Mouse (Mus musculus) kidney, embryonic 15.5 days (tissue): Measurements from ENCODE around the gene Cfap157. TPM values are rescaled to one million over a fixed set of nuclear protein-coding genes. Genes with fewer than 3 reads are reported as not detected.

Experiments used
- ATAC-seq: fragments of 200-750 bp; cut with Nextera tagmentation; replicated peaks from 2 replicates; pipeline ENCODE4 v1.8.0; 2017; ENCODE audit warnings: moderate TSS enrichment; ENCODE audit not compliant: low FRiP score
- H3K27ac ChIP-seq: fragments of 300-500 bp; sonication (generic); 2 replicates; pipeline ENCODE4 v1.5.1; 2015; ENCODE audit warnings: mild to moderate bottlenecking, inconsistent platforms
- H3K27me3 ChIP-seq: fragments of 300-500 bp; sonication (generic); 2 replicates; pipeline ENCODE4 v1.6.1; 2015; ENCODE audit warnings: inconsistent platforms
- H3K36me3 ChIP-seq: fragments of 300-500 bp; sonication (generic); 2 replicates; pipeline ENCODE4 v1.6.1; 2015; ENCODE audit warnings: inconsistent platforms
- H3K4me1 ChIP-seq: fragments of 300-500 bp; sonication (generic); 2 replicates; pipeline ENCODE4 v1.6.1; 2015; ENCODE audit warnings: inconsistent platforms
- H3K4me2 ChIP-seq: fragments of 300-500 bp; sonication (generic); 2 replicates; pipeline ENCODE4 v1.6.1; 2015; ENCODE audit warnings: moderate library complexity, mild to moderate bottlenecking, inconsistent platforms
- H3K4me3 ChIP-seq: fragments of 300-500 bp; sonication (generic); replicated peaks from 2 replicates; pipeline ENCODE4 v1.5.1; 2015; ENCODE audit warnings: mild to moderate bottlenecking, inconsistent platforms
- H3K9ac ChIP-seq: fragments of 300-500 bp; sonication (generic); 2 replicates; pipeline ENCODE4 v1.6.1; 2015; ENCODE audit warnings: mild to moderate bottlenecking, inconsistent platforms
- H3K9me3 ChIP-seq: fragments of 300-500 bp; sonication (generic); replicated peaks from 2 replicates; pipeline ENCODE4 v1.6.1; 2016; ENCODE audit warnings: inconsistent platforms
- WGBS: fragments of 180-500 bp; shearing (Covaris S2); methylation state at CpG from one replicate; pipeline ENCODE4 v1.1.7; 2015; ENCODE audit warnings: mixed read lengths; 5-methylcytosine and 5-hydroxymethylcytosine counted together
- polyA plus RNA-seq: library from polyadenylated mRNA; unstranded; fragments of >200 nt; fragmentation: Nextera tagmentation; extraction: Ambion mirVana; gene quantifications from 2 replicates; pipeline ENCODE4 v1.2.1, GENCODE M21; 2015

Gene Cfap157
- polyA plus RNA-seq, result 0.45 and 0.64 TPM in 2 replicates

- Histone ChIP-seq H3K4me2 (no peak within 1 kb of the TSS), H3K4me1 (0 out of 2 replicates have a peak, but pooled peaks cover 4% of the 10 kb centered on the region), H3K9ac (no peak within 1 kb of the TSS), H3K36me3 (no peaks in the 10 kb centered on the region; the same call in 1 of the 2 replicates), H3K27ac (no peak within 1 kb of the TSS), H3K9me3 (no peaks in the 10 kb centered on the region), H3K4me3 (no peak within 1 kb of the TSS), H3K27me3 (no peaks in the 10 kb centered on the region)
- 71% methylated on average over 4 of the region's 4 CpGs for WGBS
- no peak for ATAC-seq
These were observed at the start of gene Cfap157 for GRCm38 (mm10) chr2:32784048-32784681. Cfap157 (minus strand) TSS chr2:32784428.

DNA sequence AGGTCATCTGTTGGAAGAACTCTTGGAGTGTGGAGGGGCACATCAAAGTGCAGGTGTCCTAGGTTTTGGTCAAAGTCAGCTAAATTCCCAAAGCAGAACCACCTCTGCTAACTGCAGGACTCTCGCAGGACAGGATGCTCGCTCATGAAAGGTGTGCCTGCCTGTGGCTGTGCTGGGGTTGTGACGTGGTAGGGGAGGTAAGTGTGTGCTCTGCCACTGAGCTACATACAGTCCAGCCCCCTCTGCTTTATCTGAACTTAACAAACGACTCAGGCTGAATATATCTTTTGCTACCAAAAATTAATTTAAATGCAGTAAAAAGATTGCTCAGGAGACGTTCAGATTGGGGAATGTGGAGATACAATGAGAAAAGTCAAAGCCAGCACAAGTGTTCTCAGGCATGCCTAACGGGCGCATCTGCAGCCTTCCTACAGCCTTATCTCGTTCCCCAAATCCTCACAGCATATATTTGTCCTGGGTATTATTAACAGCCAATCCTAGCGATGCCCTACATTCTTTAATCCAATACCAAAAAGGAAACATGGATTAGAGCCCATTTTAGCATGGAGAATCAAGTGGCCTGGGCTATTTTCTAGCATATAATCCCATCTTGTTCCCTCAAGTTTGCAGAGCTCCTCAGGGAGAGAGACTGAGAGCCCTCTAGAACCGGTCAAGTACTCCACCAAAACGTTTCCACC is 44.9 kb upstream of the Cfap157 start:
- 81% methylated on average over 11 of the region's 11 CpGs for WGBS
- no peaks in the 10 kb centered on the region for H3K27me3 ChIP-seq
- no peak overlapping the region for H3K27ac ChIP-seq
- no peak overlapping the region for H3K4me3 ChIP-seq
- H3K4me1 ChIP-seq, result peaks cover 9% of the 10 kb centered on the region
- no peaks in the 10 kb centered on the region for H3K9me3 ChIP-seq
- no peak for ATAC-seq
- no peaks in the 10 kb centered on the region for H3K36me3 ChIP-seq
- no peak overlapping the region for H3K4me2 ChIP-seq
- H3K9ac ChIP-seq, result no peak overlapping the region

DNA sequence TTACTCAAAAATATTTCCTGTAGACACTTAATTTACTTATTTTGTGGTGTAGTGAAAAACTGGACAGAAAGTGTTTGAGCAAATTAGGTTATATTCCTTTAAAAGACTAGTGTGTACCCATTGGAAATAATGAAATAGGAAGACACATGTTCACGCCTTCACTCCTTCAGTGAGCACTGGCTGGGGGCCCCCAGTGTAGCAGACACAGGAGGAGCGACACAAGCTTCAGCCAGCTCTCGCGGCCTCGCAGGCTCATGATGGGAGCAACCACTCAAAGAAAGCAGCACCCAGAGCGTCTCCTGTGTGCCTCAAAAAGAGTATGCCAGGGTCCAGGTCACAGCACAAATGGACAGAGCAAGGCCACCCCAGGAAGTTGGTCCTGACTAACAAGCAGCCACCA is 41.6 kb upstream of the Cfap157 start:
- 89% methylated on average over 6 of the region's 6 CpGs for WGBS
- Histone ChIP-seq H3K36me3 (no peaks in the 10 kb centered on the region), H3K4me2 (no peak overlapping the region), H3K9me3 (no peaks in the 10 kb centered on the region), H3K9ac (no peak overlapping the region), H3K27ac (no peak overlapping the region), H3K4me3 (no peak overlapping the region), H3K4me1 (peaks cover 23% of the 10 kb centered on the region), H3K27me3 (no peaks in the 10 kb centered on the region)
- ATAC-seq, result no peak

GRCm38 (mm10) chr2:32824778-32825177 is 40.5 kb upstream of the Cfap157 start:
- H3K9ac ChIP-seq, result no peak overlapping the region
- H3K4me3 ChIP-seq, result no peak overlapping the region
- no peak overlapping the region for H3K4me2 ChIP-seq
- H3K27ac ChIP-seq, result peak overlapping the region; percentile 9; the same call in 1 of the 2 replicates
- no peak for ATAC-seq
- no peaks in the 10 kb centered on the region for H3K9me3 ChIP-seq
- H3K4me1 ChIP-seq, result peaks cover 23% of the 10 kb centered on the region
- H3K27me3 ChIP-seq, result no peaks in the 10 kb centered on the region
- 88% methylated on average over 1 of the region's 1 CpGs for WGBS
- H3K36me3 ChIP-seq, result no peaks in the 10 kb centered on the region

DNA sequence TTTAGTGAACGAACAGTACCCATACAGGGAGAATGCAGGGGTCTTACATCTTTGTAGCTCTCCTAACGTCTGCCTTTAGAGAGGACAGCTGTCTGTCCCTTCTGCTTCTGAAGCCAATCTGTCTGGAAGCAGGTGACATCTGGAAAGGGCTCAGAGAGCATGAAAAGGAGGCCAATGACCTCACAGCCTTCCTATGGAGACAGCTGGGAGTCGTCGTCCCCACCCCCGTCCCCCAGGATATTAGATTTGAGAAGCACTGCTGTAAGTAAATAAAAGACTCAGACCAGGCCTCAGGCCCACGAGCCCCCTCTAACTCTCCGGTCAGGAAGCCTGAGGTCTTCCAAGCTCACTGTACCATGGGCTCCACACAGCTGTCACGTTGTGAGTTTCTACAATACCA is 40.0 kb upstream of the Cfap157 start:
- peak overlapping the region; percentile 9; the same call in 1 of the 2 replicates for H3K27ac ChIP-seq
- WGBS, result 33% methylated on average over 8 of the region's 8 CpGs

DNA sequence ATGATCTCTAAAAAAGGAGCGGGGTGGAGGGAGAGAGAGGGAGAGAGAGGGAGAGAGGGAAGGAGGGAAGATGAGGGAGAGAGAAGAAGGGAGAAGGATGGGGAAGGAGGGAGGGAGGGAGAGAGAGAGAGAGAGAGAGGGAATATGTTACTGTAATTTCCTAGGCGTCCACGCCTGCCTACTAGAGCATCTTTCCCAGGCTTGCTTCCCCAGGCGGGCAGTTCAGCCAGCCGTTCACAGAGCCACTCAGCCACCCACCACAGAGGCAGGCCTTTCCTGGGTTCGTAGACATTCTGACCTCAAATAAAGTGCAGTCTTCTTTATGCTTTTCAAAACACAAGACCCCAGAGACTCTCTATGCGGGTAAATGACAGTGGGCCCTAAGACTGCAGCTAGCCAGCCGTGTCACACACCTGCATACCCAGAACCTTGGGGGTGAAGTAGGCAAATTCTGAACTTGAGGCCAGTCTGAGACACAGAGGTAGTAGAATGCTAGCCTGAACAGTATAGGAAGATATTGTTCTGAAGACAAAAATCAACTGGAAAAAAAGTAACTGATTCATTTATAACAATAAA is 39.4 kb upstream of the Cfap157 start:
- Histone ChIP-seq H3K9me3 (no peaks in the 10 kb centered on the region), H3K9ac (no peak overlapping the region), H3K4me3 (no peak overlapping the region), H3K4me1 (peaks cover 23% of the 10 kb centered on the region), H3K4me2 (no peak overlapping the region), H3K27ac (0 out of 2 replicates have a peak overlapping the region, but pooled peaks have one; percentile 9), H3K27me3 (no peaks in the 10 kb centered on the region), H3K36me3 (no peaks in the 10 kb centered on the region)
- WGBS, result 39% methylated on average over 8 of the region's 8 CpGs
- ATAC-seq, result no peak

More for the DNA sequence above, 40.0 kb upstream of the Cfap157 start:
- Histone ChIP-seq H3K9ac (no peak overlapping the region), H3K4me3 (no peak overlapping the region), H3K36me3 (no peaks in the 10 kb centered on the region), H3K9me3 (no peaks in the 10 kb centered on the region), H3K4me2 (no peak overlapping the region), H3K4me1 (peaks cover 23% of the 10 kb centered on the region), H3K27me3 (no peaks in the 10 kb centered on the region)
- no peak for ATAC-seq

DNA sequence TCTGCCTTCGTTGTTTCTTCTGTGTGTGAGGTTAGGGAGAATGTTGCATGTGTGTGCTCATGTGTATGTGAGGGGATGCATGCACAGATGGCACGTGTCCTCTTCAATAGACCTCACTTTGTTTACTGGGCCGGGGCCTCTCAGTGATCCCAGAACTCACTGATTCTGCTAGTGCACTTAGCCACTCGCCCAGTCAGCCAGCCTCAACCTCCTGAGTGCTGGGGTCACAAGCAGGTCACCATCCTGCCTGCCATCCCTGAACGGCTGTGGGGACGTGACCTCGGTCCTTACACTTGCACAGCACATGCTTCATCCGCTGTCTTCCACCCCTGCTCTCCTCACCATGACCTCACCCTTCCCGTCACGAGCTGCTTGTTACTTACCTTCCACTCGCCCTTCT is 38.9 kb upstream of the Cfap157 start:
- Histone ChIP-seq H3K9ac (no peak overlapping the region), H3K9me3 (no peaks in the 10 kb centered on the region), H3K27ac (no peak overlapping the region), H3K27me3 (no peaks in the 10 kb centered on the region), H3K4me1 (peaks cover 23% of the 10 kb centered on the region), H3K36me3 (no peaks in the 10 kb centered on the region), H3K4me3 (no peak overlapping the region), H3K4me2 (no peak overlapping the region)
- 29% methylated on average over 11 of the region's 11 CpGs for whole genome bisulfite sequencing
- no peak for ATAC-seq

- no peak overlapping the region for H3K27ac ChIP-seq
- 68% methylated on average over 6 of the region's 6 CpGs for WGBS
- no peaks in the 10 kb centered on the region for H3K9me3 ChIP-seq
- peaks cover 23% of the 10 kb centered on the region for H3K4me1 ChIP-seq
- no peaks in the 10 kb centered on the region for H3K36me3 ChIP-seq
- no peak overlapping the region for H3K4me3 ChIP-seq
- no peak for ATAC-seq
- H3K9ac ChIP-seq, result no peak overlapping the region
- no peak overlapping the region for H3K4me2 ChIP-seq
- no peaks in the 10 kb centered on the region for H3K27me3 ChIP-seq
These were observed 38.4 kb upstream of the Cfap157 start for GRCm38 (mm10) chr2:32822643-32823042.

DNA sequence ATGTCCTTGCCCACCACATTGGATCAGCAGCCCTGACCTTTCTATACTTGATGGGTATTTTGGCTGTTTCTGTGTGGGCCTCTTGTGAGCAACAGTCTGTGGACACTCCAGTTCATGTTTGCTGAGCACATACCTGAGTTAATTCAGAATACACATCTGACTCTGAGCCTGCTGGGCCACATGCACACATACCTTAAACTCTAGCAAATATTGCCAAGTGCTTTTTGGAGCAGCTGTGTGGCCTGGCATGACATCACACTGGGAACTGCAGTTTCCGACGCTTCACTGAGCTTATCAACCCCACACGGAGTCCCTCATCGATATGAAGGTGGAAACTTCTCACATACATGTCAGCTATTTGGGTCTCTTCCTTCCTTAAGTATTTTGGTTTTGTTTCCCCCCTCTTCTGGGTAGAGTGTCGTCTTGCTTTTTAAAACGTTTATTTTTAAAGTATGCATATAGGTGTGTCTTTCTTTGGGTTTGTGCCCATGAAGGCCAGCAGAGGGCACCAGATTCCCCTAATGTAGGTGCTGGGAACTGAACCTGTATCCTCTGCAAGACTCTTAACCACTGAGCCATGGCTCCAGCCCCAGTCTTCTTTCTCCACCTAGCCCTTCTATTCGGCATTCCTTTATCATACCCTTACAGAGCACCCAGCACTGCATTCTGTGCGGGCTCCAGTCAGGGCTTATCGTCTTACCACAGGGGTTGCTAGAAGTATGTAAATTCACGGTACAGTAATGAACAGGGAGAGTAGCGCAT is 37.0 kb upstream of the Cfap157 start:
- Histone ChIP-seq H3K4me1 (peaks cover 23% of the 10 kb centered on the region), H3K4me3 (no peak overlapping the region), H3K27ac (no peak overlapping the region), H3K4me2 (no peak overlapping the region), H3K27me3 (no peaks in the 10 kb centered on the region), H3K36me3 (no peaks in the 10 kb centered on the region), H3K9ac (no peak overlapping the region), H3K9me3 (no peaks in the 10 kb centered on the region)
- ATAC-seq, result no peak
- WGBS, result 72% methylated on average over 11 of the region's 11 CpGs

GRCm38 (mm10) chr2:32818208-32818607 is 34.0 kb upstream of the Cfap157 start:
- Histone ChIP-seq H3K27ac (no peak overlapping the region), H3K36me3 (peaks cover 11% of the 10 kb centered on the region; the same call in 1 of the 2 replicates), H3K9me3 (no peaks in the 10 kb centered on the region), H3K4me3 (no peak overlapping the region), H3K9ac (no peak overlapping the region), H3K4me1 (peaks cover 9% of the 10 kb centered on the region), H3K27me3 (no peaks in the 10 kb centered on the region), H3K4me2 (no peak overlapping the region)
- no peak for ATAC-seq
- 96% methylated on average over 5 of the region's 5 CpGs for WGBS

DNA sequence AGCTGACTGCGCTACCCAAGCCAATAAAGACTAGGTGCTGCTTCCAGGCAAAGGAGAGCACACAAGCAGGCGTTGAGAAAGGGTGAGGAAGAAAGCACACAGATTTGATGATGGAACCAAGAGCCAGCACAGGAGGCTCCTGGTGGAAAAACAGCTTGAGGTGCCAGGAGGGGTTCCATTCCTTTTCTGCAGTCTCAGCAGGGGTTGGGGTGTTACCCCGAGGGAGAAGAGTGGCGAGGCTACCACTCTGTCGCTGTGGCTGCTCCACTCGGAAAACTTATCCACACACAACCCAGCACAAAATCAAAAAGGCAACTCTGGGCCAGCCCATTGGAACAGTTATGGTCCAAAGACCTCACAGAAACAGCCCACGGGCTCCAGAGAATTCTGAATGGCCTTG is 33.4 kb upstream of the Cfap157 start:
- H3K9ac ChIP-seq, result no peak overlapping the region
- no peak overlapping the region for H3K27ac ChIP-seq
- ATAC-seq, result no peak
- 75% methylated on average over 7 of the region's 7 CpGs for WGBS
- peaks cover 3% of the 10 kb centered on the region for H3K4me1 ChIP-seq
- no peak overlapping the region for H3K4me2 ChIP-seq
- H3K27me3 ChIP-seq, result no peaks in the 10 kb centered on the region
- H3K4me3 ChIP-seq, result no peak overlapping the region
- H3K36me3 ChIP-seq, result peaks cover 11% of the 10 kb centered on the region; the same call in 1 of the 2 replicates
- H3K9me3 ChIP-seq, result no peaks in the 10 kb centered on the region
